Mouse (Mus musculus): ENCODE measurements at regions not wholly inside any gene's neighbourhood (a gene's known extent, or its start where the extent isn't known, plus 50 kb on each side); places are given as distances from the start of the nearest gene placed in this dataset.

DNA sequence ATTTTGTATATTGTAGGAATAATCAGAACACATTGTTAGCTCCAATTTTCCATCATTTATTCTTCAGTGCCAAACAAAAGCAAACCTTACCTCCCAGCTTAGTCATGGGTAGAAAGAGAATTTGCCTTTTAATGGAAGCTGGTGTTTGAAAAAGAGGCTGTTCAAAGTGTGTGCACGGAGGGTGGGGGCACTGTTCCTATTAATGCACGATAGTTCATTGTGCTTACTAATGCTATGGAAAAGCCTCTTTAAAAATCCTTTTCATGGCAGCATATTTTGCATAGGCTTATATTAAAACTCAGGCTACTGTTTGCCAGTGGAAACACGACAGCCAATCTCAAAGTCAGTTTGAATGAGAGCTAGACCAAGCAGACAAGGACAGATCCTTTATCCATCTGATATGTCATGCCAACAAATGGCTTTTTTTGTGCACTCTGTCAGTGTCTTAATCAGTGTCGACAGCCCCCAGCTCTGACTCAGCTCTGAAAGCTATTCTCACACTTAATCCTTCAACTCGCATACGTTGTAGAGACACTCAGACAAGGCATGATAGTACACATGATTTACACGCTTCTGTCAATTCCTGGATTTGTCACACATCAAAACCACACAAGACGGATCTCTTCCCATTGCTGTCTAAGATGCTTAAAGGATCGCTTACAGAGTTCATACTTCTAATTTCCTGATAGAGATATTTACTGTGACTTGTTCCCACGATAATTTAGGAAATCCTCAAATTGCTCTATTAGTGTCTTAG lies 280.8 kb upstream of the Galnt5 start:
- WGBS = 50% methylated on average over 10 of the region's 10 CpGs
- H3K4me1 ChIP-seq (ENCODE audit: control insufficient read depth, insufficient read depth, low read length) = no peaks in the 10 kb centered on the region
- no peak for TF ChIP-seq POLR2A (IDR thresholded peaks at IDR 0.05; ENCODE audit: insufficient read depth, low read depth, low read length)
- no peak for TF ChIP-seq CTCF (IDR thresholded peaks at IDR 0.05; ENCODE audit: insufficient read depth, low read depth, low read length)
- no peak overlapping the region for H3K27ac ChIP-seq (ENCODE audit: insufficient read depth, low read depth, low read length)
- no peak overlapping the region for H3K4me3 ChIP-seq (ENCODE audit: insufficient read depth, low read depth, low read length)
